Mouse (Mus musculus) cerebellum, adult 9-11 months (tissue): ENCODE results near the gene Pyurf.

Experiments
- DNase-seq: peaks from one replicate; pipeline ENCODE4 v3.0.0; 2022

Gene Pyurf

GRCm38 (mm10) chr6:57691467-57692261 lies at the start of gene Pyurf:
Pyurf (minus strand) TSS chr6:57692078.
- DNase-seq, result peak; percentile 91

DNA sequence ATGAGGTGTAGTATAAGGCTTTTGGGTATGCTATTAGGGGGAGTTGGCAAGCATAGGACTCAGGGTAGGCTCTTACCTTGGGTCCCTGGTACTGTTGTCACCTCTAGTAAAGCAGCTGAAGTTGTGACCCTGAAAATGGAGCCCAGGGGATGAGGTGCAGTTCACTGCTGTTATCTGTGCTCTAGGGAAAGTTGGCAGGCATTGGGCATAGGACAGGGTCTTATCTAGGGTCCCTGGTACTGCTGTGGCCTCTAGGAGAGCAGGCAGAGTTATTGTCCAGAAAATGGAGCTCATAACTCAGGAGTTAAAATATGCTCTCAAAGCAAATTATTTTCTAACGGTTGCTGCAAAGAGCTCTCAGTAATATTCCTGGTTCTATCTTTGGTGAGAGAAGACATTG lies 29.5 kb upstream of the Pyurf start:
- no peak for DNase-seq

- DNase-seq, result no peak
These were observed 19.8 kb upstream of the Pyurf start for GRCm38 (mm10) chr6:57711726-57712125.

DNA sequence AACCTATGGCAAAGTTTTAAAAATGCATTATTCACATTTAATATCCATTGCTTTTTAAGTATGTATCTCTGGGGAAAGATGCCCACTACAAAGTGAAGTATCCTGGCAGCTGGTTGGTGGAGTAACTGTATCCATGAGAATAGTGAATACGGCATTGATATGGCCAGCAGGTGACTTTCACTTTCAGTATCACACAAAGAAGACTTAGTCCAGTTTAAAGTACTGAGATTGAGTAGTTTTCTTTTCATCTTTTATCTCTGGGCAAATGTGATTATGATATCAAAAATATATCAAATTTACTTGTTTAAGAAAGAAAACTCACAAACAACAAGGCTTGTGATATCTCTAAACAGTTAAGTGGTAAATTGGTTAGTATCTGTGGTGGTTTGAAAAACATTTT lies 14.8 kb upstream of the Pyurf start:
- no peak for DNase-seq

DNA sequence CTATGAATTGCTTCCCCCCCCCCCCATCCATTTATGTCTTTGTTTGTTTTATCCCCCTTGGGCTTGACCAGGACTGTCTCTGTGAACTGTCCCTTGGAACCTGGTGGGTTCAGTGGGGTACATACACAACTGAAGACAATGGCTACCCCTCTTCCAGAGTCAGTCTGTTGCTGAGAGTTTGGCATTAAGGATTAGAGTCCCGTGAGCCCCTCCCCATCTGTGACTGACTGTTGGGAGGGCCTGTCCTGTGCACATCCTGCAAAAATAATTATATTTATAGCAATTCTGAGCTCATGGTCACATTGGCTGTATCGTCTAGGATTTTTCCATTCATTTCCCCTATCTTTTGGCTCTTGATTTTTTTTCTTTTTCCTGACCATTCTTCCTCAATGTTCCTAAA lies 11.8 kb upstream of the Pyurf start:
- DNase-seq, result peak; percentile 58

GRCm38 (mm10) chr6:57702743-57703499 lies 11.0 kb upstream of the Pyurf start:
- peak; percentile 98 for DNase-seq

DNA sequence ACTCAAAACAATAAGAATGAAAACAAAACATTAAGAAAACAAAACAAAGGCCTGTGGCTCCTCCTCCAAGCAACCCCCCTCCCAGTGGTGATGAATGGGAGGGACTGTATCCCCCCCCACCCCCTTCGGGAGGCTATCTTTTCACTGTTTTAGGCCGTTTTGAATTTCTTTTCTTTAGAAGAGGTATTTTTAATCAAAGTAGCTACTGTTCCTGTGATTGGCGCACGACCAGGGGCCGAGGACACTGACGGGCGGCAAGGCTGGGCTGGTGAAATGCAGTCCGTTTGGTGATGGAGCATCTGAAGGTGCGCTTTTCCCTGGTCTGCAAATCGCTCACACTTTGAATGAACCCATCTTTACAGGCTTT lies 10.5 kb upstream of the Pyurf start, which contains the start of gene Lancl2:
Lancl2 (plus strand) TSS at position 165 of the 367 bp plus-strand sequence.
- DNase-seq, result peak; percentile 75

GRCm38 (mm10) chr6:57701686-57702085 lies 9.8 kb upstream of the Pyurf start:
- peak; percentile 20 for DNase-seq

- DNase-seq, result no peak
These were observed 1.2 kb upstream of the Pyurf start for GRCm38 (mm10) chr6:57693116-57693515.

DNA sequence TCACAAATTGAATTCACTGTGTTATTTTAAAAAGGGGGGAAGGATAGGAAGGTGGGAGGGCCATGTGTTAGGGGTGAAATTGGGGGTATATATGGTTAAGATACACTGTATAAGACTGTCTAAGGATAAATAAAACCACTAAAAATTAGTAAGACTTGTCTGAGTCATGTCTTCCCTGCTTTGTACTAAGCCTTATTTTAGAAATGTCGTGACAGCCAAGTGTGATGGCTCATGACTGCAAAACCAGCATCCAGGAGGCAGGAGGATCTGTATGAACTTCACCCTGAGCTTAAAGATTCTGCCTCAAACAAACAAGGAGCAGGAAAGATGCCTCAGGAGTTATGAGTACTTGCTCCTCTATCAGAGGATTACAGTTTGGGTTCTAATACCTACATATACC lies 7.7 kb downstream of the Pyurf start:
- no peak for DNase-seq

GRCm38 (mm10) chr6:57661295-57661694 lies 30.6 kb downstream of the Pyurf start:
- no peak for DNase-seq

DNA sequence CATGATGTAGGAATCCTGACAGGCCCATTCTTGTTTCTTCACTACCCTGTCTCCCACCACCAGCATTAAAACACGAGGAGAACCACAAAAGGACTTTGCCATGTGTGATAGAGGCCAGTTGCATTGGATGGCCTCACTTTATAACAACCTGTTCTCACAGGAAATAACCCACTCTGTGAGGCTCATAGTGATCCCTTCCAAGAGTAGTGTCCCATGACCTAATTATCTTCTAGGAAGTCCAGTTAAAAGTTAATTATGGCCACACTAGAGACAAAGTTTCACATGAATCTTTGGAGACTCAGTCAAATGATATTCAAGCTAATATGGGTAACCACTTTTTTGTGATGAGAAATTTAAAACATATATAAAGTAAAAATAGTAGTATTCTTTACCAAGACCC lies 44.6 kb downstream of the Pyurf start:
- no peak for DNase-seq

DNA sequence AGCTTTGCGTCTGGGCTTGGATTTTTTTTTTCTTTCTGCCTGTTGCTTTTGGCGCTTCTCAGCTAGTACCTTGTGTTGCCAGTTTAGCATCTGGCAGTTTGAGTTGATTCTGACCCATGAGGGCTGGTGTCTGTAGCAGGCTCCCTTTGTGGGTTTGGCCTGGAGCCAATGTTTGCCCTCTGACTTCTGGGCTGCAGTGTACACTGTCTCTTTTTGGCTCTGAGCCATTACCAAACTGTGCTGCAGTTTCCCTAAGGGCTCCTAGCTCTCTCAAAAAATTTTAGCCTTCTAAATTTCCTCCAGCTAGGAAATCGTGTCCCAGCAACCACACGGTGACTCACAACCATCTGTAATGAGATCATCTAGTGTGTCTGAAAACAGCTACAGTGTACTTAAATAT lies 50.1 kb downstream of the Pyurf start:
- DNase-seq, result peak; percentile 19

- no peak for DNase-seq
These were observed 52.3 kb downstream of the Pyurf start for GRCm38 (mm10) chr6:57639531-57639930.
